Mouse (Mus musculus) spleen, adult 2 months (tissue): ENCODE measurements around the gene Olfr328. TPM values are rescaled to one million over a fixed set of nuclear protein-coding genes. Genes with fewer than 3 reads are reported as not detected.
"Not testable (repeated sequence)": the region's sequence is repeated elsewhere in the genome, so short reads cannot be mapped to it uniquely, and the experiment has no call there.

ENCODE experiments used
- DNase-seq, 2 experiments: peaks; one replicate each; pipeline versions ENCODE4 v3.0.0 to v3.0.0-alpha.2; 2012 to 2021; ENCODE audit warnings: low spot score in 2 of 2, low read depth in 1 of 2
- H3K27ac ChIP-seq: fragments of 200-500 bp; 2 replicates; pipeline ENCODE4 v1.5.1; 2012; ENCODE audit warnings: low read length, inconsistent platforms; ENCODE audit not compliant: insufficient read depth
- H3K27me3 ChIP-seq: fragments of 200-500 bp; 2 replicates; pipeline ENCODE4 v1.6.1; 2012; ENCODE audit warnings: mild to moderate bottlenecking, moderate library complexity, low read length, inconsistent platforms; ENCODE audit not compliant: control insufficient read depth, insufficient read depth
- H3K36me3 ChIP-seq: fragments of 200-500 bp; 2 replicates; pipeline ENCODE4 v1.6.1; 2012; ENCODE audit warnings: mild to moderate bottlenecking, low read length, inconsistent platforms; ENCODE audit not compliant: control insufficient read depth, insufficient read depth
- H3K4me1 ChIP-seq: fragments of 200-500 bp; 2 replicates; pipeline ENCODE4 v1.6.1; 2011; ENCODE audit warnings: inconsistent platforms; ENCODE audit not compliant: control insufficient read depth, insufficient read depth, insufficient read length
- H3K4me3 ChIP-seq: fragments of 200-500 bp; 2 replicates; pipeline ENCODE4 v1.5.1; 2011; ENCODE audit warnings: mild to moderate bottlenecking, inconsistent platforms; ENCODE audit not compliant: insufficient read depth, insufficient read length; ENCODE audit errors: extremely low read depth
- polyA plus RNA-seq: library from polyadenylated mRNA; depleted of rRNA; stranded (reverse); fragments of >200 nt; gene quantifications from 2 replicates; pipeline ENCODE4 v1.2.3, GENCODE M21; 2012; rRNA removed

The Olfr328 gene
- polyA plus RNA-seq, 1 experiment = 0.08 TPM

DNA sequence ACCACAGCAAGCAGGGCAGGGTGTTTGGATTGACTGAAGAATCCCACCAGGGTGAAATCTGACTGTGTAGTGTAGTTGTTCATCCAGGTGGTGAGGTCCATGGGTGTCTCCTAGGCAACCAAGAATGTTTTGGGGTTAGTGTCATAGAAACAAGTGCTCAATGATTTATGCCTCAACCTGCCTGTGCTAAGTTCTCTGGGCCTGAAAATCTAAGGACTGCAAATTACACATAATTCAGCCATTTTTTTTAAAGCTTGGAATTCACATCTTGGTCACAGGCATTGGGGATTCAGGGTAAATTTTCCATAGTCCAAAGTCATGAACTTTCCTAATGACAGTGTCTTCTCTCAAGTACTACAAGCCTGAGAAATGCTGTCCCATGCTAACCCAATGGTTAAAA lies 53.0 kb downstream of the Olfr328 start, which contains the start of gene Olfr331:
Gene Olfr331 (minus strand): TSS at position 101 of the 400 bp plus-strand sequence.
- H3K36me3 ChIP-seq, H3K27ac ChIP-seq, H3K27me3 ChIP-seq, DNase-seq, H3K4me3 ChIP-seq, H3K4me1 ChIP-seq: not testable (repeated sequence)

Other genes with a start within 250 kb of the Olfr328 start
- 17.6 and 23.7 TPM in 2 replicates for gene Zfp692, start 248.6 kb downstream of the Olfr328 start, polyA plus RNA-seq
- gene Zfp672, start 225.3 kb downstream of the Olfr328 start, polyA plus RNA-seq = 17.5 and 23.3 TPM in 2 replicates
- 16.0 and 16.3 TPM in 2 replicates for gene Sh3bp5l, start 224.9 kb downstream of the Olfr328 start, polyA plus RNA-seq
- gene Lypd8, start 176.6 kb downstream of the Olfr328 start, polyA plus RNA-seq = 0.35 and 0.41 TPM in 2 replicates
- gene 1810065E05Rik, start 134.5 kb downstream of the Olfr328 start, polyA plus RNA-seq = 0.08 TPM in 1 of 2 replicates, not detected in the other
- 0.08 and 0.11 TPM in 2 replicates for gene Gm12253, start 123.1 kb downstream of the Olfr328 start, polyA plus RNA-seq
- gene Lypd9, start 102.7 kb downstream of the Olfr328 start, polyA plus RNA-seq = not detected in 2 replicates
- gene Olfr30, start 93.4 kb downstream of the Olfr328 start, polyA plus RNA-seq = not detected in 2 replicates
- gene Olfr332, start 63.1 kb downstream of the Olfr328 start, polyA plus RNA-seq = not detected in 2 replicates
- not detected in 2 replicates for gene Olfr331, start 53.1 kb downstream of the Olfr328 start, polyA plus RNA-seq
- not detected in 2 replicates for gene Olfr330, start 20.8 kb downstream of the Olfr328 start, polyA plus RNA-seq
- gene Olfr329-ps, start 9.2 kb downstream of the Olfr328 start, polyA plus RNA-seq = 0.12 TPM in 1 of 2 replicates, not detected in the other
- not detected in 2 replicates for gene Olfr224, start 14.9 kb upstream of the Olfr328 start, polyA plus RNA-seq
- not detected in 2 replicates for gene Olfr325, start 22.1 kb upstream of the Olfr328 start, polyA plus RNA-seq
- gene Olfr324, start 39.5 kb upstream of the Olfr328 start, polyA plus RNA-seq = not detected in 2 replicates
- gene 2210407C18Rik, start 60.4 kb upstream of the Olfr328 start, polyA plus RNA-seq = not detected in 2 replicates
- not detected in 2 replicates for gene Olfr323, start 74.9 kb upstream of the Olfr328 start, polyA plus RNA-seq
- gene Trim58, start 84.8 kb upstream of the Olfr328 start, polyA plus RNA-seq = 4.6 and 8.9 TPM in 2 replicates
- gene Olfr322, start 103.1 kb upstream of the Olfr328 start, polyA plus RNA-seq = 0.21 TPM in 1 of 2 replicates, not detected in the other
- gene Olfr320, start 125.5 kb upstream of the Olfr328 start, polyA plus RNA-seq = not detected in 2 replicates
- not detected in 2 replicates for gene Olfr319, start 143.5 kb upstream of the Olfr328 start, polyA plus RNA-seq
- not detected in 2 replicates for gene Olfr318, start 168.4 kb upstream of the Olfr328 start, polyA plus RNA-seq
- not detected in 2 replicates for gene Olfr317, start 183.6 kb upstream of the Olfr328 start, polyA plus RNA-seq
- gene Olfr316, start 197.1 kb upstream of the Olfr328 start, polyA plus RNA-seq = not detected in 2 replicates
- not detected in 2 replicates for gene Olfr315, start 217.6 kb upstream of the Olfr328 start, polyA plus RNA-seq
- gene Olfr314, start 227.3 kb upstream of the Olfr328 start, polyA plus RNA-seq = not detected in 2 replicates
- gene Fam183b, start 246.3 kb upstream of the Olfr328 start, polyA plus RNA-seq = not detected in 2 replicates